Mouse (Mus musculus) heart, adult 2 months (tissue): ENCODE results near the gene Slc30a2.

Experiments used
- CTCF ChIP-seq: fragments of 200-600 bp; IDR thresholded peaks from 2 replicates; pipeline ENCODE4 v1.8.1; 2022; ENCODE audit warnings: antibody characterized with exemption, mild to moderate bottlenecking, moderate library complexity
- EP300 ChIP-seq: fragments of 200-500 bp; IDR thresholded peaks from 2 replicates; pipeline ENCODE4 v1.6.1; 2011; ENCODE audit warnings: low read depth, low read length, control low read depth; ENCODE audit not compliant: insufficient read depth
- POLR2A ChIP-seq: fragments of 200-500 bp; IDR thresholded peaks from 2 replicates; pipeline ENCODE4 v1.6.1; 2011; ENCODE audit warnings: mild to moderate bottlenecking, low read depth, low read length, control low read depth; ENCODE audit not compliant: insufficient read depth

- TF ChIP-seq EP300: no peak
- TF ChIP-seq CTCF: no peak
- TF ChIP-seq POLR2A: 0 out of 2 replicates have a peak, but pooled peaks have one; percentile 9
Observed at GRCm38 (mm10) chr4:134319674-134320073, 23.3 kb upstream of the Slc30a2 start.
